Mouse (Mus musculus) large intestine, adult 2 months (tissue): ENCODE measurements around the gene Ubqln4. TPM values are rescaled to one million over a fixed set of nuclear protein-coding genes. Genes with fewer than 3 reads are reported as not detected.
"Not testable (repeated sequence)": the region's sequence is repeated elsewhere in the genome, so short reads cannot be mapped to it uniquely, and the experiment has no call there.

Experiments
- DNase-seq: peaks from one replicate; pipeline ENCODE4 v3.0.0-alpha.2; 2012; ENCODE audit warnings: low read depth, low spot score
- WGBS: fragments of 180-500 bp; shearing (Covaris S2); methylation state at CpG from one replicate; pipeline ENCODE4 v1.1.7; 2018; 5-methylcytosine and 5-hydroxymethylcytosine counted together
- polyA plus RNA-seq: library from polyadenylated mRNA; depleted of rRNA; stranded (reverse); fragments of >200 nt; gene quantifications from 2 replicates; pipeline ENCODE4 v1.2.3, GENCODE M21; 2012

The Ubqln4 gene
- polyA plus RNA-seq, 1 experiment, result 41.2 TPM

GRCm38 (mm10) chr3:88585769-88586168 lies 32.2 kb downstream of the Ubqln4 start:
- no peak for DNase-seq
- WGBS, result 92% methylated on average over 6 of the region's 6 CpGs

GRCm38 (mm10) chr3:88586640-88587039 lies 33.1 kb downstream of the Ubqln4 start:
- no peak for DNase-seq
- WGBS, result 96% methylated on average over 5 of the region's 5 CpGs

GRCm38 (mm10) chr3:88590246-88590645 lies 36.7 kb downstream of the Ubqln4 start:
- no peak for DNase-seq
- 37% methylated on average over 5 of the region's 5 CpGs for WGBS

- WGBS, result 33% methylated on average over 3 of the region's 3 CpGs
- DNase-seq, result no peak
These were observed 37.5 kb downstream of the Ubqln4 start for GRCm38 (mm10) chr3:88591044-88591443.

GRCm38 (mm10) chr3:88591950-88592731 lies 38.6 kb downstream of the Ubqln4 start:
- 4% methylated on average over 9 of the region's 9 CpGs for WGBS
- DNase-seq, result no peak

- no peak for DNase-seq
These were observed 39.5 kb downstream of the Ubqln4 start for GRCm38 (mm10) chr3:88592942-88593576.

GRCm38 (mm10) chr3:88593893-88594580 lies 40.5 kb downstream of the Ubqln4 start:
- peak; percentile 73 for DNase-seq

More at GRCm38 (mm10) chr3:88592942-88593576, 39.5 kb downstream of the Ubqln4 start:
- 24% methylated on average over 10 of the region's 10 CpGs for WGBS

GRCm38 (mm10) chr3:88596547-88596946 lies 43.0 kb downstream of the Ubqln4 start:
- DNase-seq, result not testable (repeated sequence)
- WGBS, result 91% methylated on average over 4 of the region's 4 CpGs

More at GRCm38 (mm10) chr3:88593893-88594580, 40.5 kb downstream of the Ubqln4 start:
- 18% methylated on average over 10 of the region's 10 CpGs for WGBS

- 78% methylated on average over 4 of the region's 4 CpGs for WGBS
- DNase-seq, result no peak
These were observed 48.9 kb downstream of the Ubqln4 start for GRCm38 (mm10) chr3:88602466-88602865.

- 11% methylated on average over 6 of the region's 6 CpGs for WGBS
- DNase-seq, result no peak
These were observed 50.2 kb downstream of the Ubqln4 start for GRCm38 (mm10) chr3:88603714-88604161.

- DNase-seq, result no peak
- 88% methylated on average over 7 of the region's 7 CpGs for WGBS
These were observed 51.3 kb downstream of the Ubqln4 start for GRCm38 (mm10) chr3:88604863-88605262.

- 92% methylated on average over 2 of the region's 2 CpGs for WGBS
- DNase-seq, result not testable (repeated sequence)
These were observed 52.1 kb downstream of the Ubqln4 start, which contains the start of gene Arhgef2 for GRCm38 (mm10) chr3:88605666-88606065. Gene Arhgef2 (plus strand): TSS chr3:88605966.

- no peak for DNase-seq
- 4% methylated on average over 20 of the region's 20 CpGs for WGBS
These were observed 53.7 kb downstream of the Ubqln4 start for GRCm38 (mm10) chr3:88607065-88607757.

- 45% methylated on average over 10 of the region's 10 CpGs for WGBS
- DNase-seq, result no peak
These were observed 54.2 kb downstream of the Ubqln4 start for GRCm38 (mm10) chr3:88607758-88608138.

GRCm38 (mm10) chr3:88609066-88609465 lies 55.5 kb downstream of the Ubqln4 start:
- WGBS, result 83% methylated on average over 4 of the region's 4 CpGs
- DNase-seq, result no peak

- WGBS, result 75% methylated on average over 8 of the region's 8 CpGs
- DNase-seq, result no peak
These were observed 60.9 kb downstream of the Ubqln4 start for GRCm38 (mm10) chr3:88614418-88614817.

GRCm38 (mm10) chr3:88615117-88615516 lies 61.6 kb downstream of the Ubqln4 start:
- DNase-seq, result no peak
- WGBS, result 46% methylated on average over 5 of the region's 5 CpGs

- WGBS, result 60% methylated on average over 9 of the region's 9 CpGs
- DNase-seq, result no peak
These were observed 62.4 kb downstream of the Ubqln4 start for GRCm38 (mm10) chr3:88615902-88616391.

GRCm38 (mm10) chr3:88616951-88617500 lies 63.5 kb downstream of the Ubqln4 start:
- DNase-seq, result no peak
- WGBS, result 72% methylated on average over 3 of the region's 3 CpGs
